Mouse (Mus musculus) heart, postnatal 36 days (tissue): ENCODE results near the gene Mpv17l. TPM values are rescaled to one million over a fixed set of nuclear protein-coding genes. Genes with fewer than 3 reads are reported as not detected.
A peak's percentile ranks its signal among the peaks of the same experiment; 100 is the strongest.
"Not testable (repeated sequence)": the region's sequence is repeated elsewhere in the genome, so short reads cannot be mapped to it uniquely, and the experiment has no call there.

ENCODE experiments used
- DNase-seq, 2 experiments: peaks; one replicate each; pipeline ENCODE4 v3.0.0; 2021 to 2022
- intact Hi-C: fragments of 180-260 bp; cut with DNase I; formaldehyde crosslinking; loops from one replicate; pipeline ENCODE4 v1.15.1; 2025
- total RNA-seq, 2 experiments: library from RNA; stranded (reverse); gene quantifications; 2 replicates each; pipeline ENCODE4 v1.2.3; 2021

The Mpv17l gene
- 1 to 10 TPM in 1 of 2 experiments, under 1 TPM in 1; 0.76 to 1.4 TPM for total RNA-seq

DNA sequence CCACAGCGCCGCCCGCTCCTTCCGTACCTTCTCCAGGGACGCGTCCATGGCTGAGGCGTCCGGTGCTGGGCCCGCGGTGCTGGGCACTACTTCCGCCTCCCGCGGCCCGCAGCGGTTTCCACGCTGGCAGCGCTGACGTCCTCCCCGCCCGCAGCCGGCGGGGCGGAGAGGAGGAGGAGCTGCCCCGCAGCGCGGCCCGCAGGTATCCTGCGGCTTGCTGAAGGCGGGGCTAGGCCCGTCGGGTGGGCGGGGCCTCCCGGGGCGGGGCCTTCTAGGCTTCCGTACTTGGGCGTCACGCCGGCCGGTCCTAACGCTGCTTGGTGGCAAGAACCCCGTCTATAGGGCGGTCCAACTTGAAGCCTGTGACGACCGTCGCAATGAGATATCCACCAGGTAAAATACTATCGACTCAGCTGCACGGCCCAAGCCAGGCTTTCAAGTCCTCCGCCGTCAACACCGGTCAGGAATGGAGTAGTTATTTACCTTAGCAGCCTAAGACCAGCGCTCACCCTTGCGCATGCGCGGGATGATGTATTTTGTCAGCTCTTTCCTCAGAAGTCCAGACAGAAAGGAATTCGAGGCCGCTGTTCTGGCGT lies at the start of gene Mpv17l, which contains the start of gene Pdxdc1:
Gene Mpv17l, plus strand, starts transcription at position 274 of the 596 bp plus-strand sequence.
Gene Pdxdc1, minus strand, starts transcription at position 244 of the 596 bp plus-strand sequence.
- DNase-seq: peak; percentile 97 to 99
- intact Hi-C loops: loop anchor here (1.0 to 10.0 kb wide), 5 partner anchors 84 to 412 kb away; partner anchors contain the start of genes Fopnl and Ntan1

GRCm38 (mm10) chr16:13853886-13854285 lies 49.1 kb upstream of the Mpv17l start:
- no peak for DNase-seq
- intact Hi-C loops: loop anchor here (1.0 kb wide), 1 partner anchor 12 kb away; no protein-coding TSS in a partner anchor

DNA sequence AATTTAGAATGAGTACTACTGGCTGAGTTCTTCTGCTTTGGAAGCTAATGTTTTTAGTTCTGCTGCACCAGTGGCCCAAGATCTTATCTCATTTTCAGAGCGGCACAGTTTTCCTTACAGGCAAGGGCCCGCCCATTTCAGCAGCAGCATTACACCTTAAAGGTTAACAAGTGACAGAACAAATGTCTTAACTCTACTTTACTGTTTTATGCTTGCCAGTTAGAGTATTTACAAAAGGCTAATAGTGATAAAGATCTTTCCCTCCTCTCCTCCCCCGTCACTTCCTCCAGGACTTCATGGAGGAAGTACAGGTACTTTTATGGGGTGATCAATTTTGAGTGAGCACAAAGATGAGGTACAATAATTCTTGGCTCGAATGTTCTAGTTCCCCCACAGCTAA lies 36.9 kb upstream of the Mpv17l start:
- no peak for DNase-seq
- intact Hi-C loops: loop anchor here (1.0 kb wide), 1 partner anchor 13 kb away; no protein-coding TSS in a partner anchor

GRCm38 (mm10) chr16:13866616-13867015 lies 36.3 kb upstream of the Mpv17l start:
- intact Hi-C loops: loop anchor here (1.0 kb wide), 1 partner anchor 13 kb away; no protein-coding TSS in a partner anchor
- no peak for DNase-seq

GRCm38 (mm10) chr16:13867406-13867805 lies 35.6 kb upstream of the Mpv17l start:
- intact Hi-C loops, DNase-seq: not testable (repeated sequence)

- intact Hi-C loops: no loop called here
- DNase-seq: no peak
Observed at GRCm38 (mm10) chr16:13867910-13868514, 34.9 kb upstream of the Mpv17l start.

- no peak for DNase-seq
- intact Hi-C loops: no loop called here
Observed at GRCm38 (mm10) chr16:13875483-13875882, 27.5 kb upstream of the Mpv17l start.

DNA sequence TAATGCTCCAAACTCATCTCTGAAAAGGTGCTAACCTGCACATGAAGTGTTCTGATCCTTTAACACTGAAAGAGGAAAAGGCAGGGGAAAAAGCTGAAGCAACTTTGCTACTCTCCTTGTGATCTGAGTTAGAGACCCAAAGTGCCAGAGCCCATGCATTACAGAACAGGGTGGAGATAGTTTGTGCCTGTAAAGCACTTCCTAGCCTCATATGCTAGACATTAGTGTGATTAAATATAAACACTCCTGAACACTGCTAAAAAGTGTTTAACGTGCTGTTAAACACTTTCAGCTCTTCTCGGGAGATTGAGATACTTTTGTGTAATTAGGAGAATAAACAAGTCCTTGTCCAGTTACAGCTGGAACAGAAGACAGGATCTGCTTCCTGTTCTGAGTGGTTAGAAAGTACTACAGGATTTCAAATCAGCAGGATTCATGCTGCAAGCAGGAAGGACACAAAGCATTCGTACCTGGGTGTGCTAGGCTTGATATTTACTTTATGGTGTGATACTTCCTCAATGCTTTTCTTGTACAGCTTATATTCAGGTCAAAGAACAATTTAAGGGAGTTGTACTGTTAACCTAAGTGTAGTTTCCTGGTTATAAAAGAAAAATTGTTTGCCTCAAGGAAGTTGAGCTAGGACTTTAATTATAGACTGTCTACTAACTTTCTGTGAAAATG lies 19.7 kb upstream of the Mpv17l start:
- intact Hi-C loops: no loop called here
- DNase-seq: no peak

- intact Hi-C loops: no loop called here
- DNase-seq: no peak
Observed at GRCm38 (mm10) chr16:13890449-13890848, 12.5 kb upstream of the Mpv17l start.

GRCm38 (mm10) chr16:13892850-13893249 lies 10.1 kb upstream of the Mpv17l start:
- intact Hi-C loops: no loop called here
- no peak for DNase-seq

DNA sequence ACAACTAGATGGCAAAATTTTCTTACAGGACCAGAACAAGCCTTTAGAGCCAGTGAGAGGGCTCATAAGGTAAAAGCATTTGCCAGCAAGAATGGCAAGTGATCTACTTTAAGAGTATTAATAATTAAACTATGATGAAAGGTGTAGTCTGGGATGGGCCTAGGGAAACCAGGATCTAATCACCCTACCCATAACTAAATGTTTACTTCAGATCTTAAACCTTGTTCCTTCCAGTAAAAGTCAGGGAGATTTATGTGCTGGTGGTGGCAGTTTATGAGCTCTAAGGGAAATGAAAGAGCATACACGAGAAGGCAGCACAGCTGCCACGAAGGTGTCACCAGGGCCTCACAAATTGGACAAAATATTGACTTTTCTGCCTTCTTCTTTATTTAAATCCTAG lies 8.9 kb upstream of the Mpv17l start:
- no peak for DNase-seq
- intact Hi-C loops: no loop called here

DNA sequence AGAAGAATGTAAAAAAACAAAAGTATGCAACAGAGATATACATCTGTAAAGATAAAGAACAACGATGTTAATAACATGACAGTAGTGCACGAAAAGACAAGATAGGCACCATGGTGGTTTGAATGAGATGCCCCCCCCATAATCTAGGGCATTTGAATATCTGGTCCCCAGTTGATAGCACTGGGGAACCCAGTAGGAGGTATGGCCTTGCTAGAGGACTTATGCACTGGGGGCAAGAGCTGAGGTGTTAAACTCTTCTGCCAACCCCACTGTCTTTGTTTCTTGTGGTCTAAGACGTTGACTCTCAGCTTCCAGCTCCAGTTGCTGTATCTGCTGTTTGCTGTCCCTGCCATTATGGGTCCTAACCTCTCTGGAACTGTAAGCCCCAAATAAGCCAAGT lies 7.2 kb upstream of the Mpv17l start:
- intact Hi-C loops: no loop called here
- no peak for DNase-seq

DNA sequence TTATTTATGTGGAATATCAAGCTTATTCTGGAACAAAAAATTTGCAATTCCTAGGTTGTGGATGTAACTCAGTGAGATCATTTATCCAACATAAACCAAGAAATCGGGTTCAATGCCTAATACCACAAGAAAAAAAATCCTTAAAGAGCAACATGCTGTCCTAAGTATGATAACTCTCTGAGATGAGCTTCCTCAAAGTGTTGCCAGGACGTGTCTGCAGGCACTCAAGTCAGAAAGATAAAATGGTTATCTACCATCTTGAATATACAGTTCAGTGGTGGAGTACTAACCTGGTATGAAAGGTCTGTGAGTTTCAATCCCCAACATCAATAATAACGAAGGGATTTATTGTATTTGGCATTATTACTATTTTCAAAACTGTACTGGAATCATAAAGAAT lies 6.6 kb upstream of the Mpv17l start:
- intact Hi-C loops: no loop called here
- no peak for DNase-seq

DNA sequence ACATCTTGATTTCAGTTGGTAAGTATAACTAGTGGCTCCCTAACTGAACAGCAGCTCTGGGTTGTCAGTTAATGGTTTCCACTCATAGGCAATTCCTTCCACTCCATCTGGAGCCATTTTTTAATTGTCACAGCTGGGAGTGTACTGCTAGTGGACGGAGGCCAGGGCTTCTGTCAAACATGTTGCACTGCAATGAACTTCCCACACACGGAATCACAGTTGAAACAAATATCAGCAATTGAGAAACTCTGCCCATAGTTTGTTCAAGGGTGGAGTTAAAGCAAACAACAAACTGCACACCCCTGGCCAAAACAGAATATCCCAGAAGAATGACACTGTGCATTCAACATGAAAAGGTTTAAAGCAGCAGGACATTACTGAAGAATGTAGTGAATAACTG lies 4.0 kb upstream of the Mpv17l start:
- DNase-seq: peak; percentile 7 to 18
- intact Hi-C loops: no loop called here

- DNase-seq: no peak
- intact Hi-C loops: loop anchor here (2.0 to 10.0 kb wide), 4 partner anchors 84 to 412 kb away; partner anchors contain the start of genes Fopnl and Ntan1
Observed at GRCm38 (mm10) chr16:13902397-13902831, 547 bp upstream of the Mpv17l start.

GRCm38 (mm10) chr16:13903488-13903887 lies 527 bp downstream of the Mpv17l start:
- intact Hi-C loops: loop anchor here (1.0 to 10.0 kb wide), 5 partner anchors 85 to 411 kb away; partner anchors contain the start of genes Fopnl and Ntan1
- DNase-seq: no peak

- intact Hi-C loops: loop anchor here (10.0 kb wide), 2 partner anchors 218 to 408 kb away; partner anchors contain the start of gene Fopnl
- DNase-seq: no peak
Observed at GRCm38 (mm10) chr16:13907297-13907696, 4.3 kb downstream of the Mpv17l start.

DNA sequence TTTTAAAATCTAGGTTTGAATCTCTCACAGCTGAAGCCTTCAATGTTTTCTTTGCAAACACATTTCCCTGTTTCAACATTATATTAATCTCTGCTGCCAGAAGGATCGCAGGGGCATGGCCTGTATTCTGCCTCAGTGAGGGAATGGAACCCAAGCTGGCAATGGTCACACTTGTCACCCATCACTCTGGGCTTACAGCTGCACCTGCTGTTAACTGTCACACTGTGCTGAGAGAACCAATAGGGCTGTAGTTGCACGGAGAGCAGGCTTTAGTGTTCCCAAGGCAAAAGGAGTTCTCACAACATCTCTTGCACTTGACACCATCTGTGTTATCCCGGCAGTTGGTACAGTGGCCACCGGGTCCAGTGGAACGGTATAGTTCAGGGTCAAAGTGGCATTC lies 17.1 kb downstream of the Mpv17l start:
- intact Hi-C loops: no loop called here
- no peak for DNase-seq

DNA sequence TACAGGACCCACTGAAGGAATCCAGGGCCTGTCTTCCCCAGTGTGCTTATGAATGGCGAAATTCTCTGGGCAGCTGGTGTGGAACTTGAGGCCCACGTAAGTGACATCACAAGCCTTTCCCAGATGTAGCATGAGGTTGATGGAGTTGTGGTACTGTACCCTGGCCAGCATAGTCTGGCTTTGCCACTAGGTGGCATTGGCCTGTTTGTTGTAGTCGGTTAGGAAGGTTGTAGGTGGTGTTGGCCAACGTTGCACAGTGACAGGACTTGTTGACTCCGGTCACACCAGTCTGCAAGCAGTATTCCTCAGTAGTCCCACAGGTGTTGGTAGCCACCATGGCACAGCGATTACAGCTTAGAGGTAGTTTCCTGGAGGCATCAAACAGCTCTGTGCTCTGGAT lies 18.1 kb downstream of the Mpv17l start:
- intact Hi-C loops: no loop called here
- DNase-seq: no peak

GRCm38 (mm10) chr16:13921781-13922180 lies 18.8 kb downstream of the Mpv17l start:
- intact Hi-C loops: no loop called here
- DNase-seq: no peak

DNA sequence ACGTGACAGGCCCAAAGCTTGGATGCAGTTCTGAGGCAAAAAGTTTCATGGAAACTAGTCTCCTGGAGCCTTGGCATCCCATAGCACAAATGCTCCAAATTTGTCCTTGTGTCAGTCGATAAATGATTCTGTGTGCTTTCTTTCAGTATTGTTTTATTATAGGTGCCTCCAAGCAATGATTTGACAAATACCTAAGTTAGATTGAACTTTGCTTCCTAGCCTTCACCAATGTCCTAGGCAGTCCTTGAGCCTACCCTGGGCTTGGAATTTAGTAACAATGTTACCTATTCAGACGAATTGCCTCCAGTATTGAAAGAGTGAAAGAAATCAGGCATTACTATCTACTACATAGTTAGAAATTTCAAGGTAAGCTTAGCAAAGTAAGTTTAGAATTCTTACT lies 19.5 kb downstream of the Mpv17l start:
- intact Hi-C loops: not testable (repeated sequence)

More for the DNA sequence above, 19.5 kb downstream of the Mpv17l start:
- DNase-seq: not testable (repeated sequence)
